Mouse (Mus musculus) embryonic facial prominence, embryonic 14.5 days (tissue): ENCODE measurements around the gene B3gnt3. TPM values are rescaled to one million over a fixed set of nuclear protein-coding genes. Genes with fewer than 3 reads are reported as not detected.
A peak's percentile ranks its signal among the peaks of the same experiment; 100 is the strongest.

ENCODE experiments used
- ATAC-seq: fragments of 200-750 bp; cut with Nextera tagmentation; 2 replicates; pipeline ENCODE4 v1.8.0; 2017; ENCODE audit warnings: low read depth, moderate number of reproducible peaks, moderate TSS enrichment
- DNase-seq: peaks from one replicate; pipeline ENCODE4 v3.0.0-alpha.2; 2015; ENCODE audit warnings: low spot score
- H3K27ac ChIP-seq: fragments of 300-500 bp; sonication (generic); replicated peaks from 2 replicates; pipeline ENCODE4 v1.5.1; 2014; ENCODE audit warnings: low read depth, mild to moderate bottlenecking, low read length, moderate library complexity
- H3K27me3 ChIP-seq: fragments of 300-500 bp; sonication (generic); replicated peaks from 2 replicates; pipeline ENCODE4 v1.6.1; 2014; ENCODE audit warnings: low read length; ENCODE audit not compliant: control insufficient read depth, insufficient read depth
- H3K36me3 ChIP-seq: fragments of 300-500 bp; sonication (generic); 2 replicates; pipeline ENCODE4 v1.6.1; 2014; ENCODE audit warnings: low read length, mixed read lengths; ENCODE audit not compliant: control insufficient read depth, insufficient read depth
- H3K4me1 ChIP-seq: fragments of 300-500 bp; sonication (generic); 2 replicates; pipeline ENCODE4 v1.6.1; 2014; ENCODE audit warnings: antibody characterized with exemption, low read length; ENCODE audit not compliant: control insufficient read depth, insufficient read depth
- H3K4me2 ChIP-seq: fragments of 300-500 bp; sonication (generic); 2 replicates; pipeline ENCODE4 v1.6.1; 2014; ENCODE audit warnings: low read depth, mild to moderate bottlenecking, low read length, moderate library complexity, mixed read lengths
- H3K4me3 ChIP-seq: fragments of 300-500 bp; sonication (generic); 2 replicates; pipeline ENCODE4 v1.5.1; 2014; ENCODE audit warnings: low read depth, mild to moderate bottlenecking, low read length
- H3K9ac ChIP-seq: fragments of 300-500 bp; sonication (generic); 2 replicates; pipeline ENCODE4 v1.6.1; 2014; ENCODE audit warnings: low read depth, mild to moderate bottlenecking, low read length, moderate library complexity, mixed read lengths
- H3K9me3 ChIP-seq: fragments of 300-500 bp; sonication (generic); 2 replicates; pipeline ENCODE4 v1.6.1; 2016; ENCODE audit warnings: low read length; ENCODE audit not compliant: control insufficient read depth
- WGBS: fragments of 180-500 bp; shearing (Covaris S2); extraction: QIAGEN DNeasy Blood & Tissue Kit; methylation state at CpG from one replicate; pipeline ENCODE4 v1.1.7; 2014; 5-methylcytosine and 5-hydroxymethylcytosine counted together
- polyA plus RNA-seq: library from polyadenylated mRNA; unstranded; fragments of >200 nt; fragmentation: Nextera tagmentation; extraction: Ambion mirVana; gene quantifications from 2 replicates; pipeline ENCODE4 v1.2.1, GENCODE M21; 2014

Gene B3gnt3
- polyA plus RNA-seq, 1 experiment from 2014 or later: 0.84 TPM

GRCm38 (mm10) chr8:71719218-71719617 lies 17.6 kb upstream of the B3gnt3 start:
- Histone ChIP-seq H3K27me3 (peaks cover 1% of the 10 kb centered on the region; the same call in 1 of the 2 replicates), H3K4me1 (no peaks in the 10 kb centered on the region), H3K4me3 (no peak overlapping the region), H3K9me3 (no peaks in the 10 kb centered on the region), H3K9ac (no peak overlapping the region), H3K4me2 (no peak overlapping the region), H3K27ac (no peak overlapping the region), H3K36me3 (no peaks in the 10 kb centered on the region)
- ATAC-seq (no peak), DNase-seq (no peak)
- WGBS: 60% methylated on average over 4 of the region's 4 CpGs

DNA sequence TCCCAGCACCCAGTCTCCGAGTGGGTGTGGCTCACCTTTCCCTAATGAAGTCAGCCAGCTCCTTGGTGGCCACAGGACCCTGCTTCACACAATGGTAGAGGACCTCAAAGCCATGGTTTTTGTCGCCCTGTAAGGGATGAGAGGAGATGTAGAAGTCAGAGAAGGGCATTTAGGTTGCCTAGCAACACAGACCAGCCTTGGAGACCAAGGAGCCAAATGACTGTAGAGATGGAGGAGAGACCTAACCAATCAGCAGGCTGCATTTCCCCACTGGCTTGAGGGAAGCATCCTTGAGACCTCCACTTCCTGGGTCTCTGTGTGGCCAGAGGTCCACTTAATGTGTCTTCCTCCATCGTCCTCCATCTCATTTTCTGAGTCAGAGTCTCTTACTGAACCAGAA lies 16.7 kb upstream of the B3gnt3 start:
- no peak overlapping the region for H3K4me2 ChIP-seq
- DNase-seq (no peak), ATAC-seq (no peak)
- no peak overlapping the region for H3K4me3 ChIP-seq
- no peaks in the 10 kb centered on the region for H3K4me1 ChIP-seq
- H3K9me3 ChIP-seq: no peaks in the 10 kb centered on the region
- 40% methylated on average over 3 of the region's 3 CpGs for WGBS
- no peaks in the 10 kb centered on the region for H3K27me3 ChIP-seq
- H3K9ac ChIP-seq: no peak overlapping the region
- no peaks in the 10 kb centered on the region for H3K36me3 ChIP-seq
- H3K27ac ChIP-seq: no peak overlapping the region

DNA sequence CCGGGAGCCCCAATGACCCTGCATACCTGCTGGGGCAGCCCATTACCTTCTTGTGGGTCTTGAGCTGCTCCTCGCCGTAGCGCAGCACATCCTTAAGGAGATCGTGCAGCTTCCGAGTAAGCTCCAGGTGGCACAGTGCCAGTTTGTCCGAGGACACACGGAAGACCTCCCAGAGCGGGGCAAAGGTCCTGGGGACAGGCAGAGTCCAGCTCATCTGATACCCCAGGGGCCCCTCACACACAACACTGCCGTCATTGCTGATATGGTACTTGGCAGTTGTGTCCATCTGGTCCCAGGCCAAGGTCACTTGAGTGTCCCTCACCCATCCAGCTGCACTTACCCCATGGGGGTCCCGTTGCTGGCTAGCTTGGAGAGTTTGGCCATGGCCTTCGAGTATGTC lies 15.5 kb upstream of the B3gnt3 start:
- Histone ChIP-seq H3K27ac (no peak overlapping the region), H3K36me3 (no peaks in the 10 kb centered on the region), H3K4me2 (no peak overlapping the region), H3K27me3 (no peaks in the 10 kb centered on the region), H3K4me1 (no peaks in the 10 kb centered on the region), H3K9me3 (no peaks in the 10 kb centered on the region), H3K9ac (no peak overlapping the region), H3K4me3 (no peak overlapping the region)
- no peak for ATAC-seq
- WGBS: 82% methylated on average over 11 of the region's 12 CpGs
- DNase-seq: no peak

DNA sequence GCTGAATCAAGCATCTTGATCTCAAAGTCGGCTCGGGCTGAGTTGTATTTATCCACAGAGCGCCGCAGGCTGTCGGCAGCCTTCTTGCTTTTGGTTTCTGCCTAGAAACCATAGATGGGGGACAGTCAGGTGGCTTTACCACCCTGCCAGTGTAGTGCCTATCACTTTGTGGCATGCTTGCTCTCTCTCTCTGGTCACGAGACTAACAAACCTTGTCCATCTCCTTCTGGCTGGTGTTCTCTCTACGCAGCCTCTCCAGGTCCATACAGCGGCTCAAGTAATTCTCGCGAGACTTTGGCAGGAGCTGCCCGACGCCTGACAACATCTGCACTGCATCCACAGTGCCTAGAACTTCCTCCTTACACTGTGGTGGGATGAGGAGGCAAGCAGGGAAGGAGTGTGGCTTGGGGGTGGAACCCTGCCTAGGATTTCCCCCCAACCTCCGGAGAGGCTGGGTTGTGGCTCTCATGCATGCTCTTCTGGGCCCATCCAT lies 15.0 kb upstream of the B3gnt3 start:
- no peaks in the 10 kb centered on the region for H3K4me1 ChIP-seq
- no peaks in the 10 kb centered on the region for H3K36me3 ChIP-seq
- H3K27me3 ChIP-seq: no peaks in the 10 kb centered on the region
- ATAC-seq (no peak), DNase-seq (no peak)
- 81% methylated on average over 13 of the region's 13 CpGs for WGBS
- H3K9ac ChIP-seq: no peak overlapping the region
- H3K9me3 ChIP-seq: no peaks in the 10 kb centered on the region
- H3K27ac ChIP-seq: no peak overlapping the region
- no peak overlapping the region for H3K4me2 ChIP-seq
- no peak overlapping the region for H3K4me3 ChIP-seq

- Histone ChIP-seq H3K4me2 (no peak overlapping the region), H3K36me3 (no peaks in the 10 kb centered on the region), H3K9me3 (no peaks in the 10 kb centered on the region), H3K9ac (no peak overlapping the region), H3K4me1 (no peaks in the 10 kb centered on the region), H3K27ac (no peak overlapping the region), H3K4me3 (no peak overlapping the region), H3K27me3 (no peaks in the 10 kb centered on the region)
- DNase-seq: no peak
- 47% methylated on average over 8 of the region's 8 CpGs for whole genome bisulfite sequencing
- ATAC-seq: no peak
Observed at GRCm38 (mm10) chr8:71715531-71715930, 13.9 kb upstream of the B3gnt3 start.

DNA sequence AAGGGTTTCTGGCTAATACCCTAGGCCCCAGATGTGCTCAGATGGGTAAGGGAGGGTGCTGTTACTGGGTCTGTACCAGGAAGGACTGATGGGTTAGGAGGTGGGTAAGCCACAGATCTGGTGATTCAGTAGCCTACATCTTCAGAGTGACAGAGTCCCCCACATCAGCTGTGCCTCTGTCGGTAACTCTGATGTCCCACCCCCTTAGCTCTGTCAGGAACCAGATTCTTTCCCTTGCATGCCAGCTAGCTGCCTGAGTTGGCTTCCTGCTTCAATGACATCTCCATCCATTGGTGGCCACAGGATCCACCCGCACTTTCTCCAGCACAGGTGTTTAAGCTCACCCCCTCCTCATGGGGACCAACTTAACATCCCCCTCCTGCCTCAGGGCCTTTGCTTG lies 10.0 kb upstream of the B3gnt3 start:
- Histone ChIP-seq H3K36me3 (no peaks in the 10 kb centered on the region), H3K9me3 (no peaks in the 10 kb centered on the region), H3K4me1 (no peaks in the 10 kb centered on the region), H3K4me3 (no peak overlapping the region), H3K27me3 (peaks cover 27% of the 10 kb centered on the region), H3K9ac (no peak overlapping the region), H3K4me2 (no peak overlapping the region), H3K27ac (no peak overlapping the region)
- DNase-seq: no peak
- ATAC-seq: no peak
- 83% methylated on average over 2 of the region's 2 CpGs for WGBS

- ATAC-seq: peak; percentile 64
- H3K9me3 ChIP-seq: no peaks in the 10 kb centered on the region
- peak; percentile 61 for DNase-seq
- H3K27ac ChIP-seq: no peak overlapping the region
- peak overlapping the region; percentile 16; the same call in 1 of the 2 replicates for H3K4me3 ChIP-seq
- no peaks in the 10 kb centered on the region for H3K36me3 ChIP-seq
- no peak overlapping the region; the same call in 1 of the 2 replicates for H3K9ac ChIP-seq
- peaks cover 27% of the 10 kb centered on the region for H3K27me3 ChIP-seq
- 24% methylated on average over 22 of the region's 25 CpGs for WGBS
- no peaks in the 10 kb centered on the region for H3K4me1 ChIP-seq
- H3K4me2 ChIP-seq: peak overlapping the region; percentile 46
Observed at GRCm38 (mm10) chr8:71709800-71710446, 8.3 kb upstream of the B3gnt3 start.

DNA sequence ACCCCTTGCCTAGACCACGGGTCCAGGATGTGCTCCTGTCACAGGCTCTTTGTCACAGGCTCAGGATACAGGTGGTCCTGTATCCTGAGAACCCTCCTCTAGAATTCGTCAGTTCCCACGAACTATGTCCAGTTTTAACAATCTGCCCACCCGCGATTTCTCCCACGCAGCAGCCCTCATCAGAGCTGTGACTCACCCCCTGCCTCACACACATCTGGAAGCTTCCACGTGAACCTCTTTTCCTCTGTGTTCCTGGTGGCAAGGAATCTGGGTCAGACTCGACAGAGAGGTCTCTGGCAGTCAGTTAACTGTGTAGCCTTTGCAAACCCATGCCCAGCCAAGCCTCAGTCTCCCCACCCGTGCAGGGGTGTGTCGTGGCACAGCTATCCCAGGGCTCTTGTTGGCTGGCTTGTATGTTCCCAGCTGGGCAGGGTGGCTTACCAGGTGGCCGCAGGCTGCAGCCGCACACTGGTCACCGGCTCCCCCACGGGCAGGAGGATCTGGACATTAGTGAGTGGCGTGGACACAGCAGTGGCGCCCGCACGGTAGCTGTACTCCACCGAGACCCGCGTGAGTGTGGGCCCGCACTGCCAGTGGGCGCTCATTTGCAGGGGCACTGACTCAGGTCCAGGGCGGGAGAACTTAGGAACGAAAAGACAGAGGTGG lies 7.7 kb upstream of the B3gnt3 start:
- 32% methylated on average over 25 of the region's 25 CpGs for WGBS
- H3K9me3 ChIP-seq: no peaks in the 10 kb centered on the region
- no peak overlapping the region; the same call in 1 of the 2 replicates for H3K9ac ChIP-seq
- no peaks in the 10 kb centered on the region for H3K36me3 ChIP-seq
- ATAC-seq: no peak
- H3K4me1 ChIP-seq: no peaks in the 10 kb centered on the region
- peaks cover 27% of the 10 kb centered on the region for H3K27me3 ChIP-seq
- DNase-seq: no peak
- H3K4me2 ChIP-seq: peak overlapping the region; percentile 46
- H3K27ac ChIP-seq: no peak overlapping the region
- H3K4me3 ChIP-seq: no peak overlapping the region

- ATAC-seq (no peak), DNase-seq (no peak)
- peaks cover 30% of the 10 kb centered on the region for H3K27me3 ChIP-seq
- H3K4me1 ChIP-seq: no peaks in the 10 kb centered on the region
- no peak overlapping the region for H3K4me2 ChIP-seq
- no peaks in the 10 kb centered on the region for H3K36me3 ChIP-seq
- 27% methylated on average over 8 of the region's 8 CpGs for WGBS
- H3K9me3 ChIP-seq: no peaks in the 10 kb centered on the region
- no peak overlapping the region for H3K4me3 ChIP-seq
- H3K27ac ChIP-seq: no peak overlapping the region
- H3K9ac ChIP-seq: no peak overlapping the region
Observed at GRCm38 (mm10) chr8:71707874-71708273, 6.3 kb upstream of the B3gnt3 start.
